Mouse (Mus musculus) heart, postnatal 0 days (tissue): ENCODE data around the gene Snrpa1.

Source experiments
- CTCF ChIP-seq: IDR thresholded peaks from 2 replicates; pipeline ENCODE4 v1.5.1; 2016; ENCODE audit warnings: antibody characterized with exemption, control low read depth, low read depth
- EP300 ChIP-seq: IDR thresholded peaks from 2 replicates; pipeline ENCODE4 v1.6.1; 2016; ENCODE audit warnings: antibody characterized with exemption, low read depth

- TF ChIP-seq CTCF (no peak), EP300 (no peak)
Observed at GRCm38 (mm10) chr7:66038730-66039129, 20.1 kb upstream of the Snrpa1 start.
